Mouse (Mus musculus) c-Kit-positive CD71-positive TER-119-negative erythroid progenitor cells, embryonic 14.5 days (primary cell): ENCODE data around the gene Cfd.

Experiments
- DNase-seq: peaks from one replicate; pipeline ENCODE4 v3.0.0-alpha.2; 2013; ENCODE audit warnings: low read depth

Gene Cfd

GRCm38 (mm10) chr10:79886054-79886453 lies 4.6 kb upstream of the Cfd start, which contains the start of gene Elane:
Elane (plus strand) TSS chr10:79886247.
- no peak for DNase-seq

- no peak for DNase-seq
Measured at GRCm38 (mm10) chr10:79886611-79887010, 4.0 kb upstream of the Cfd start.

- no peak for DNase-seq
Measured at GRCm38 (mm10) chr10:79889386-79889785, 1.3 kb upstream of the Cfd start.

- DNase-seq, result peak; percentile 62
Measured at GRCm38 (mm10) chr10:79892451-79893118, 1.9 kb downstream of the Cfd start.

GRCm38 (mm10) chr10:79896306-79896705 lies 5.7 kb downstream of the Cfd start:
- no peak for DNase-seq

GRCm38 (mm10) chr10:79896814-79897213 lies 6.2 kb downstream of the Cfd start:
- no peak for DNase-seq

GRCm38 (mm10) chr10:79897316-79898245 lies 6.9 kb downstream of the Cfd start:
- no peak for DNase-seq

GRCm38 (mm10) chr10:79900951-79901410 lies 10.3 kb downstream of the Cfd start:
- DNase-seq, result no peak

GRCm38 (mm10) chr10:79906712-79907111 lies 16.1 kb downstream of the Cfd start:
- DNase-seq, result no peak

- no peak for DNase-seq
Measured at GRCm38 (mm10) chr10:79907415-79907814, 16.8 kb downstream of the Cfd start.

- DNase-seq, result peak; percentile 89
Measured at GRCm38 (mm10) chr10:79908167-79909091, 17.8 kb downstream of the Cfd start, which contains the start of gene Med16. Med16 (minus strand) TSS chr10:79908923.

GRCm38 (mm10) chr10:79909092-79909922 lies 18.7 kb downstream of the Cfd start:
- no peak for DNase-seq

- no peak for DNase-seq
Measured at GRCm38 (mm10) chr10:79910556-79910955, 19.9 kb downstream of the Cfd start, which contains the start of gene Gm26602. Gm26602 (plus strand) TSS chr10:79910856.

- no peak for DNase-seq
Measured at GRCm38 (mm10) chr10:79912412-79912811, 21.8 kb downstream of the Cfd start.

GRCm38 (mm10) chr10:79914131-79914947 lies 23.7 kb downstream of the Cfd start:
- DNase-seq, result peak; percentile 58

- DNase-seq, result no peak
Measured at GRCm38 (mm10) chr10:79914948-79915596, 24.4 kb downstream of the Cfd start.

GRCm38 (mm10) chr10:79916081-79916480 lies 25.4 kb downstream of the Cfd start:
- no peak for DNase-seq

- peak; percentile 64 for DNase-seq
Measured at GRCm38 (mm10) chr10:79916808-79917531, 26.3 kb downstream of the Cfd start, which contains the start of gene Kiss1r. Kiss1r (plus strand) TSS chr10:79916971.
